Mouse (Mus musculus): ENCODE measurements around the gene Ntan1. TPM values are rescaled to one million over a fixed set of nuclear protein-coding genes. Genes with fewer than 3 reads are reported as not detected.
A peak's percentile ranks its signal among the peaks of the same experiment; 100 is the strongest.
"Not testable (repeated sequence)": the region's sequence is repeated elsewhere in the genome, so short reads cannot be mapped to it uniquely, and the experiment has no call there.

Ntan1 gene
- 10 to 100 TPM; 67.7 to 68.2 TPM for total RNA-seq (2021)
- long read RNA-seq, experiment 1, transcript Ntan1-205 (9 exons, 1,014 nt) = minor isoform, 10 of 54 reads
- long read RNA-seq, experiment 1, transcript Ntan1-201 (10 exons, 1,175 nt) = major isoform, 21 of 54 reads
- long read RNA-seq, experiment 1, partial matches to known transcripts = 2 of 54 reads
- long read RNA-seq, experiment 1, other reads (novel, unspliced or antisense) = 16 of 54 reads
- long read RNA-seq, experiment 2, transcript Ntan1-201 (10 exons, 1,175 nt) = major isoform, 34 of 85 reads
- long read RNA-seq, experiment 2, transcript Ntan1-202 (9 exons, 984 nt) = minor isoform, 5 of 85 reads
- long read RNA-seq, experiment 2, transcript Ntan1-205 (9 exons, 1,014 nt) = minor isoform, 17 of 85 reads
- long read RNA-seq, experiment 2, partial matches to known transcripts = 1 of 85 reads
- long read RNA-seq, experiment 2, other reads (novel, unspliced or antisense) = 27 of 85 reads

DNA sequence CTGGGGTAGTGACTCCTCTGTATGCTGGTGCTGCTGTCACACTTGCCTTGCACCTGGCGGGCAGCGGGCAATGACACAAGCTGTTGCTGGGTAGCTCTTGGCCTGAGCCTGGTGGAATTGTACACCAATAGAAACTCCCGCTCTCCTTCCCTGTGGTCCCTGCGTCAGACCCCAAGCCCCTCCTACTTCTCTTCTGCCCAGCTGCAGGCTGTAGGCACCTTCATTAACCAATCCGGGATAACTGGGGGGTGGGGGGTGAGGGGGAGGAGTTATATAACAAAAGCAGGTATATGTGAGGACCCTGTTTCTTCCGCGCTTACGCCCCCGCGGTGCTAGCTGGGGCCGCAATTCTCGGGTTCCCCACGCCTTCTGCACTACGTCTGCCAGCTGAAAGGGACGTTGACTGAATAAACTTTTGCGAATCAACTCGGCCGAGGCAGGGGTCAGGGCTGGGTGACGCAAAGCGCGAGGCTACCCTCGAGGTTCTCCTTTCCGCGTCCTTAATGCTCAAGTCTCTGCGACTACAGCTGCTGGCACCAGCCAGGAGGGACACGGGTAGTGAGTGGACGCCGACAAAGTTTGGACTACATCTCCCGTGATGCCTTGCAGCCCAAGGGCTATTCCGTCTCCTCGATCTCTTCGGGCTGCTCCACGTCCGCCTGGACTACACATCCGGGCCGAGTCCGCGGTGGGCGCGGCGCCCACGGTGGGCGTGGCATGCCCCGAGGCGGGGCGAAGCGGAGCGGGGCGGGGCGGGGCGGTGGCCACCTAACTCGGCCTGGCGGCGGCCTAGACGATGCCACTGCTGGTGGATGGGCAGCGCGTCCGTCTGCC, at the start of gene Ntan1:
TSS of gene Ntan1 (plus strand) at position 286 of the 834 bp plus-strand sequence.
- DNase-seq (ENCODE audit: low spot score in 2 of 2) = peak; percentile 96 to 97

DNA sequence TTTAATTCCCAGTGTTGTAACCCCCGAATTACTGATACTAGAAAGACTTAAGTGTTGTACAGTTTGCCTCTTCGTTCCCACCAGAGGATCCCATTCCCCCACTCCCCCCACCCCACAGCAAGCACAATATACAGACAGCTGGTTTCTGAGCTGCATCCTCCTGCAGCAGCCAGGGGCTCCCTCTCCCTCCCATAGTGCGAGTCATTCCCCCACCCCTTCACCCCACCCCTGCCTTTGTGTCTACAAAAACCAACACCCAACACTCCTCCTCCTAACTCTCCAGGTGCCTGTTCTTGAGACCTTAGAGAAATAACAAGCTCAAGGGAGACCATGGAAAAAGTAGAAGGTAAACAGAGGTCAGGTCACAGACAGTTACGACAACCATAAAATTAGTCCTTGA, 47.0 kb upstream of the Ntan1 start:
- not testable (repeated sequence) for DNase-seq (ENCODE audit: low spot score in 2 of 2)

DNA sequence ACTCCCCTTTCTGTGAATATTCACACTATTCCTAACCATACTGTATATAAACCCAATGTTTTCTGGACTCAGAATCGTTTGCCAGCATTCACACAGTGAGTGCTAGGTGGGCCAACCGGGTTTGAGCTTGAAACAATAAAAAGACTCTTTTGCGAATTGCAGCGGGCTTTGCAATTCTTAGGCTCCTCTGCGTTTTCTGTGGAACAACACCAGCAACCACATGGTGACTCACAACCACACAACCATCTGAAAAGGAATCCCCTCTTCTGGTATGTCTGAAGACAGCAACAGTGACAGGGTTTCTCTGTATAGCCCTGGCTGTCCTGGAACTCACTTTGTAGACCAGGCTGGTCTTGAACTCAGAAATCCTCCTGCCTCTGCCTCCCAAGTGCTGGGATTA, 46.6 kb upstream of the Ntan1 start:
- not testable (repeated sequence) for DNase-seq (ENCODE audit: low spot score in 2 of 2)

DNA sequence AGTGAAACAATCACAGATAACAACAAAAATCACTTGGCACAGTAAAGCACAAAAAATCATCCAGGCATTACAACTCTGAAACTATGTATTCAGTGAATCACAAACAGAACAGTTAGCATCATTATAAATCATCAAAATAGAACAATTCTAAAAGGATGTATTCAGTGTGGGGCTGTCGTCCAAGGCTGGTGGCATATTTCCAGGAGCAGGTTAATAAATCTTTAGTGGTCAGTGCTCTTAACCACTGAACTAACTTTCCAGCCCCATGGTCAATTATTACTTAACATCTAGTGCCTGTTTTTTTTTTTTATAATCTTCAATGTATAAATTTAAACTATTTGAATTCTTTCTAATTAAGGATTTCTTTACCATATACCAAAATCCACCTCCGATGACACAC, 44.6 kb upstream of the Ntan1 start:
- not testable (repeated sequence) for DNase-seq (ENCODE audit: low spot score in 2 of 2)

DNA sequence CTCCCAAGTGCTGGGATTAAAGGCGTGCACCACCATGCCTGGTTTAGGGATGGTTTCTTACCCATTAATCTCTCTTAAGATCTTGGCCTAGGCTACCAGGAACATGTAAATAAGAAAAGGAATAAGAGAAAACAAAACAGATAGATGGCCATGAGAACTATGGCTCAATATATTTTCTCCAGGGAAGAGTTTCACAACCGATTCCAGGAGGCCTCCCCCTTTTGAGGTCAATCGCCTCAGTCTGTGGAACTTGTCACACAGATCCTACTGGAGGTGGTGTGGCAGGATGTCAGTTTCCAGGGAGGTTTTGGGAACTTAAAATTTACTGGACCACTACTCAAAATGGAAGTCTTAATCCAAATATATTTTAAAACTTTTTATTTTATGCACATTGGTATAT, 44.0 kb upstream of the Ntan1 start:
- not testable (repeated sequence) for DNase-seq (ENCODE audit: low spot score in 2 of 2)

DNA sequence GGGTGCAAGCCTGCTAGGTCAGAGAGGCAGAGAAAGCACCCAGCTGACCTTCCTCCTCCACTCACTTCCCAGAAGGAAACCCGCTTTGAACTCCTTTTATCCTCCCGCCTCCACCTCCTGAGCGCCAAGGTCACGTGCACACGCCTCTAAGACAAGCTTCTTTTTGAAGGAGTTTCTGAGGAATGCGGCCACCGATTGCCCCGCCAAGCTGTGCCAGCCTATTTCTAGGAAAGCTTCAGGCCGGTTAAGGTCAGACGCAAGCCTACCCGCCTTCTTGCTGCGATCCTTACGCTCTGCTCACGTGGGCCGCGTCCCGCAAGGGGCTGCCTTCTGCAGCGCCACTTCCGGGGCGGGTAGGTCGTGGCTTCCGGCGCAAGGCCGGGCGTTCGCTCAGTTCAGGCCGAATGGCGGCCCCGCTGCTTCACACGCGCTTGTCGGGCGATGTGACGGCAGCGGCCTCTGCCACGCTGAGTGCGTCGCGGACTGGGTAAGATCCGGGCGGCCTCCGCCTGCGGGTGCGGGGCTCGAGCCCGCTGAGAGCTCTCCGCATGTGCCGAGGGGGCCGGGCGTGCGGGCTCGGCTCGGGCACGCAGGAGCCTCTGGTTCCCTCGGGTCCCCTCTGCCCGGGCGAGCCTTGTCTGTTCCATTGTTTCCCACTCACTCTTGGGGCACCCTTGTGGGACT, 38.1 kb upstream of the Ntan1 start, which contains the start of gene Rrn3:
TSS of gene Rrn3 (plus strand) at position 356 of the 684 bp plus-strand sequence.
- peak; percentile 61 to 74 for DNase-seq (ENCODE audit: low spot score in 2 of 2)

DNA sequence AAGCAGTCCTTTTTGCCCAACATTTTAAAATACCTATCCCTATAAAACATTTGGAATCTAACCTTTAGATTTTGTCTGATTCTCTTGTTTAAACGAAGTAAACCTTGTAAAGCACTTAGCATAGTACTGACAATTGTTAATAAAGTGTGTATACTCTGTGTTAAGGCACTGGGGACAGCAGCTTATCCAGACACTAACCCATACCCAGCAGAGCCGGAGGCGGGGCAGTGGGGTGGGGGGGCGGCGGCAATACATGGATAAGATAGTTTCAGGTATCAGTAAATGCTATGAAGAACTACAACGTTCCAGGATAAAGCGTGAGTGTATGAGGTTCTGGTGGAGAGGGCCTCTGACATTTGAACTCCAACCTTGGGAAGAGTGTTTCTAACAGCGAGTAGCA, 37.4 kb upstream of the Ntan1 start:
- DNase-seq (ENCODE audit: low spot score in 2 of 2) = no peak

DNA sequence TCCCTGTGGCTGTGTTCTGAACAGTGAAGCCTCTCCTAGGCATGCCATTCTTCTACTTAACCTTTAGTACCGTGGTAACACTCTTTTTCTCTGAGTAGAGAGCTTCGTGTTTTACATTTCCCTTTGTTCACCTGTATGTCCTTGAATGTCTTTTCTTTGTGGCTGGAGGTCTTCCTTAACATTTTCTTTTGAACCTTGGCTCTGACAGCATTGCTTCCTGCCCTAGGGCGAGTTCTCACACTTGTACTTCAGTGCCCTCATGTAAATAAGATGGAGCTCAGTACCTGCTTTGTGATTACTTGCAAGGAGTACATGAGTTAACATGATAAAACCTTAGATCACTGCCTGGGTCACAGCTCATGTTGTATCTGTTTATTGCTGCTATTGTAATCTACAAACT, 32.7 kb upstream of the Ntan1 start:
- DNase-seq (ENCODE audit: low spot score in 2 of 2) = no peak

DNA sequence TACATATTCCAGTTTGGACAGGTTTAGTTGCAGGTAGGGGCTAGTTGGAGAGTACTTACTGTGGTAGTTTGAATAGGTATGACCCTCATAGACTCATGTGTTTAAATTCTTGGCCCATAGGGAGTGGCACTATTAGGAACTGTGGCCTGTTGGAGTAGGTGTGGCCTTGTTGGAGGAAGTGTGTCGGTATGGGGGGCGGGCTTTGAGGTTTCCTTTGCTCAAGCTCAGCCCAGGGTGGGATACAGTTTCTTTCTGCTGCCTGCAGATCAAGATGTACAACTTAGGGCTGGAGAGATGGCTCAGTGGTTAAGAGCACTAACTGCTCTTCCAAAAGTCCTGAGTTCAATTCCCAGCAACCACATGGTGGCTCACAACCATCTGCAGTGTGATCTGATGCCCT, 25.2 kb upstream of the Ntan1 start:
- not testable (repeated sequence) for DNase-seq (ENCODE audit: low spot score in 2 of 2)

DNA sequence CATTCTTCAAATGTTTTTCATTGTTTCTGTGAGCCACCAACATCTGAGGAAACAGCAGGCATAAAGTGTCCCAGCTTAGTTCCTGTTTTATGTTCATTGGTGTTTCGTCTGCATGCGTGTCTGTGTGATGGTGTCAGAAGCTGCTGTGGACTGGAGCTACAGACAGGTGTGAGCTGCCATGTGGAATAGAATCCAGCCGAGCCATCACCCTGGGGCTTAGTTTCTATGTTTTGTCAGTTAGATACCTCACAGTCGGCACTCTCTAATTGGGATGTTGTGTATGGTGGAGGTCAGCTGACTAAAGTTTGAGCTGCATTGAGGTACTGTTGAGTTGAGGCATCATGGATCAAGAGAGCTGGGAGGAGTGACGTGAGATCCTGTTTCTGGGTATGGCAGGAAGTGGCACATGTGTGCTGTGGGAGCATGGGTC, 21.9 kb upstream of the Ntan1 start:
- no peak for DNase-seq (ENCODE audit: low spot score in 2 of 2)

DNA sequence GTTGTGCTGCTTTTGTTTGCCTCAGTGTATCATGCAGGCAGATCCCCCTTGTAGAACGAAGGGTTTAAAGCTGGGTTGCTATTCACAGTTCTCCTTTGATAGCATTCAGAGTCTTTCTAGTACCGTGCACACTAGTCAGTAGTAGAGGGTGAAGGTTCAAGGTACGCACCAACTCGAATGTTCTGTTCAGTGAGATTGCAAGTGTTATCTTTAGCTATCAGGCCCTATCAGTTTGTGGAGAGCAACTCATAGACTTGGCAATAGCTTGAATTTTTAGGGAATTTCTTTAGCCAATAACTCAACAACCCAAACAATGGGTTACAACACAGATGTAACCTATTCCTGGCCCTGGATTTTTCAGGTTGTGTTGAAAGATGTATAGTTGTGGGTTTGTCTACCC, 17.4 kb upstream of the Ntan1 start:
- DNase-seq (ENCODE audit: low spot score in 2 of 2) = no peak

DNA sequence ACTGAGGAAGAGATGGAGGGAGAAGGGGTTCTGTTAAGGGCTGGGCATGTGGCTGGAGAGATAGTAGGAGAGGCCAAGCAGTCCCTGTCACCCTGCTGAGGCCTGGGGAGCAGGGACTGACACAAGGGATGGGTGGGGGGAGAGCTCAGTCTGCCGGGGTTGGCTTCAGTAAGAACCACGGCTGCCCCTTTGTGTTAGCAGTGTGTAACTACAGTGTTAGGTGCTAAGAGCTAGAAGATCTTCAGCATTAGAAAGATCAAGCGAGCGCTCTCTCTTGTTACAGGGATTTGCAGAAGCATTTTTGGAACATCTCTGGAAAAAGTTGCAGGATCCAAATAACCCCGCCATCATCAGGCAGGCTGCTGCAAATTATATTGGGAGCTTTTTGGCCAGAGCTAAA, 14.0 kb upstream of the Ntan1 start:
- DNase-seq (ENCODE audit: low spot score in 2 of 2) = no peak

DNA sequence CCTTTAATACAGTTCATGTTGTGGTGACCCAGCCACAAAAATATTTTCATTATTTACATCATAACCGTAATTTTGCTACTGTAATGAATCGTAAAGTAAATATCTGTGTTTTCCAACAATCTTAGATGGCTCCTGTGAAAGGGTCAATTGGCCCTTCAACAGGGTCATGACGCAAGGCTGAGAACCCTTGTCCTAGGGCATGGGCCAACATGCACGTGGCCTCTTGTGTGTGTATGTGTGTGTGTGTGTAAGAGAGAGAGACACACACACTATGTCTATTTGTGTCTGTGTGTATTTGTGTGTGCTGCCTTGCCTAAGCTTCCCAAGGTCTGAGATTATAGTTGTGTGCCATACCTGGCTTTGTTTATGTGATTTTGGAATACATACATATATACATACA, 11.0 kb upstream of the Ntan1 start:
- DNase-seq (ENCODE audit: low spot score in 2 of 2) = no peak

DNA sequence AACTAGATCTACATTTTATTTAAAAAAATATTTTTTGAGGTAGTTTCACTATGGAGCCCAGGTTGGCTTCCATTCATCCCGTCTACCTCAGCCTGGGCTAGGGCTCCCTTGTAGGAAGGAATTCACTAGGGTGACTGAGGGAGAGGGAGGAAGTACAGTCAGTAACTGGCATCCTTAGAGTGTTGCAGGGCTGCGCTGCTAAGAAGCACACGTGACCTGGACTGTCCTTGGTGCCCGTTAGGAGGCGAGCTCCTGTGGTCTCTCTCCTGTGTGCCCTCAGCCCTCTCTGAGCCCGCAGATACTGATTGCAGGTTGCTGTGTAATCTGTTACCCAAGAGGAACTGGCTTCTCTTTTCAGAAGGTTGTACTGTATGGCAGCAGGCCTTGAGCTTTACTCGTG, 10.2 kb upstream of the Ntan1 start:
- no peak for DNase-seq (ENCODE audit: low spot score in 2 of 2)

DNA sequence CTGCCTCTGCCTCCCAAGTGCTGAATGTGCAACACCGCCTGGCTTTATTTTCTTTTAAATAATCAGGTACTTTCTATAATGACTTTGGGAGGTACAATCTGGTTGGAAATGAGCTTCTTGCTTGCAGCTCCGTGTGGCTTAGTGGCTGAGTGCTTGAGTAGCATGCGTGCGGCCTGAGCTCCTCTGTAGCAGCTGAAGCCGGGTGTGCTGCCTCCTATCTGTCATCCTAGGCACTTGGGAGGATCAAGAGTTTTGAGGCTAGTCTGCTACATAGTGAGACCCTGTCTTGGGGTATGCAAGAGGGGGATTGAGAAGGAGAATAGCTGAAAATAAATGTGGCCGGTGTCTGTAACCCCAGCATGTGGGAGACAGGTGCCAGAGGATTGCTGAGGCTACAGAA, 6.5 kb upstream of the Ntan1 start:
- DNase-seq (ENCODE audit: low spot score in 2 of 2) = no peak

DNA sequence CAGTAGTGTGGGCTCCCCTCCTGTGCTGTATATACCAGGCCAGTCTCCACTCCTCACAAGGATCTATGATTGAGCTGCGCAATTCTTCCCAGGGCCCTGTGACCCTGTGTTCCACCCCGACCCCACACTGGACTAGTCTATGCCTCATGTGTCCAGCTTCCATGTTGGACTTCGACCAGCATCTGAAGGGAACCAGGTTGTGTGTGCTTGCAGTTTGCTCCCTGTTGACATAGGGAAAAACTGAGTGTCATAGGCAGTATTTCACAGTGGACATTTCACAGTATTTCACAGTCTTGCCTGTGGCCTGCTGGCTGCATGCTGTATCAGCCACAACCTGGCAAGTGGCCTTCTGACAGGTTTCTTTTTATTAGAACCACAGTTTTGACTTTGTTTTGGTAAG, 5.4 kb upstream of the Ntan1 start:
- no peak for DNase-seq (ENCODE audit: low spot score in 2 of 2)

DNA sequence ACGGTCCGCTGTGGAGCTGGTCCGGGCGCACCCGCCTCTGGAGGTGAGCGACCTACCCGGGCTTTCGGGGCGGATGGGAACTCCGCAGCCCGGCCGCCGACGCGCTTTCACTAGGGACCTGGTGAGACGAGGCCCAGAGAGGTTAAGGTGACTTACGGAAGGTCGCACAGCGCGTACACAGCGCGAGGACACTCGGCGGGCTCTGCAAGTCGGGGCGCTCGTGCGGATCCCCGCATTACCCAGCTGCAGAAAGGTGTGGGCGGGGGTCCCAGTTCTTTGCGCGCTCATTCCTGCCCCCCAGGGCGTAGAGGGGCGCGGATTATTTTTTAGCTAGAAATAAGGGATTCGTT, 724 bp downstream of the Ntan1 start:
- no peak for DNase-seq (ENCODE audit: low spot score in 2 of 2)

DNA sequence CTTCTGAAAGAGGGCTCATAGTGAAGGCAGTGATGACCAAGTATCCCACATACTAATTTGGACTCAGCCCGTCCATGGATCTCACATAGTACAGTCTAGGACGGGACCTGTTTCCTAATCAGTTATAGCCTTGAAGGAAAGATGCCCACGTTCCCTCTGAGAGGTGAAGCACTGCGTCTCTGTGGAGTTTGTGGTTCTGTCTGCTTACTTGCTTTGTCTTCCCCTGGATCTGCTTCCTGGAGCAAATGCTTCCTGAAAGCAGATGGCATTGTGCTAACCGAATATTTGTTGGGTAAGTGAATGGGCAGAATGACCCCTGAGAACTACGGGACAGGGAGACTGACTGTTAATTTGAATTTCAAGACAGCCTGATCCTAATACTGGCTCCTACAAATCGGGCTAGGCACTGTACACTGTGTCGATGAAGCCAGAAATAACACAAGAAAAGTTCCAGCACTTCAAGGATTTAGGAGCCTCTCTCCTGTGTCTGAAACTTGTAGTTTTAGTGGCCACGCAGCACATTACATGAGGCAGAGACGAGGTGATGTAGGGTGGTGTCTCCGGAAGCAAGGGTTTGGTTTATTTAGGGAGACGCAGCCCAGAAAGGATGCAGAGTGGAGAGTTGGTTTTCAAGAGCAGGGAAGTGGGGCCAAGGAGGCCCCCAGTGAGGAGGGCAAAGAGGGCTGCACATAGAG, 1.3 kb downstream of the Ntan1 start:
- no peak for DNase-seq (ENCODE audit: low spot score in 2 of 2)

DNA sequence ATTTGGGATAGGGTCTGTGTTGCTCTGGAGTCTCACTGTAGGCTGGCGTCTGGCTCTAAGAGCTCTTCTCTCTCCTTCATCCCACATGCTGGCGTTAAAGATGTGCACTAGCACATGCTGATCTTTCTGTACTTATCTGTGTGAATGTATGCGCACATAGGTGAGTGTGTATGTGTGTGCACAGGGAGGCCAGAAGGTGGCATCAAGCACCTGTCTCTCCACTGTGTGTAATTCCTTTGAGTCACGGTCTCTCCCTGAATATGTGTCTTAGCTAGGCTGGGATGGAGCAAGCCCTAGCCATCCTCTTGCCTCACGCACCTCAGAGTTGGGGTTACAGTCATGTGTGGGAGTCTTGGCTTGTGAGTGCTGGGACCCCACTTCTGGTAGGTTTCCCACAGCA, 2.1 kb downstream of the Ntan1 start:
- no peak for DNase-seq (ENCODE audit: low spot score in 2 of 2)

DNA sequence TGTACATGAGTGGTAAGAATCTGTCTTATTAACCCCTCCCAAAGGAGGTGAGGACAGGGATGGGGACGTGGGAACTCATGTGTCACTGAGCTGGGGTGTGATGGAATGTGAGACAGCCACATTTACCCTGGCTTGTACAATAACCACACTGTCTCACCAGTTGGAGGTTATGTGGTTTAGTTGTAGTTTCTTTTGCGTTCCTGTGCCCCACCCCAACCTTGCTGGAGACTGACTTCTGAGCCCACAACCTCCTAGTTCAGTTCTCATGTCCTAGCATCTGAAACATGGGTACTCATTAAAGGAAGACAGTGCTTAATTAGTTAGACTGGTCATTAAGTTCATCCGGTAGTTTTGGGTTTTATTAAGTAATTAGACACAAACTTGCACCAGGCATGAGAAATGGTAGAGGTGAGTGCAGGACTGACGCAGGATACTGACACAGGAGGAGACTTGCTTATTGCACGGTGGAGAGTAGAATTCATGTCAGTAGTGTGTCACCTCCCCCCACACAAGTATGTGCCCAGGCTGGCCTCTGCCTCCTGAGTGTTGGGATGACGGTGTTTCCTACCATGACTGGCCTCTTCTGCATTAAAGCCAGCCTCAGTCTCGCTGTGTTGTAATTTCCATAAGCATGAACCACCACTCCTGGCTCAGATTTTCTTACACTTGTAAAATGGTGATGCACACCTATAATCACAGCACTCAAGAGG, 7.3 kb downstream of the Ntan1 start:
- DNase-seq (ENCODE audit: low spot score in 2 of 2) = no peak
